Mouse (Mus musculus) liver, embryonic 14.5 days (tissue): Measurements from ENCODE around the gene Acacb.

Experiments used
- CTCF ChIP-seq: IDR thresholded peaks from 2 replicates; pipeline ENCODE4 v1.5.1; 2016; ENCODE audit warnings: antibody characterized with exemption, low read depth, control low read depth
- EP300 ChIP-seq: IDR thresholded peaks from 2 replicates; pipeline ENCODE4 v1.6.1; 2016; ENCODE audit warnings: antibody characterized with exemption, low read depth

GRCm38 (mm10) chr5:114135516-114135915 lies 10.8 kb upstream of the Acacb start:
- no peak for TF ChIP-seq CTCF
- TF ChIP-seq EP300, result no peak
